Mouse (Mus musculus): ENCODE results near the gene Mtus2. TPM values are rescaled to one million over a fixed set of nuclear protein-coding genes. Genes with fewer than 3 reads are reported as not detected.

The Mtus2 gene
- total and polyA plus RNA-seq, 2 experiments, result 0.18 to 0.66 TPM

DNA sequence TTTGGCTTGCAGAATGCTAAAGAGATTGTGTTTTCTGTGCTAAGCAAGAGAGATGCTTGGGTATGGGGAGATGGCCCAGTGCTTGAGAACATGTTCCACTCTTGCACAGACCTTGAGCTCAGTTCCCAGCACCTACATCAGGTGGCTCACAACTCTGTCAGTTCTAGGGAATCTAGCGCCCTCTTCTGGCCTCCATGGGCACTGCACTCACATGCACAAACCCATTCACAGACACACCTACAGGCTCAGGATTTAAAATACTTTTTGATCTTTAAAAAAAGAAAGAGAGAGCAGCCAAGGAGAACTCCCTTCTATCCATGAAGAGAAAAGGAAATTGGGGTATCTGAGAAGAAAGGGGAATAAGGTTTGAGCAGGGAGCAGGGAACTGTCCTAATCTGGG, 287.4 kb downstream of the Mtus2 start:
- Histone ChIP-seq H3K9ac (ENCODE audit: low read depth, low read length) (no peak overlapping the region), H3K36me3 (ENCODE audit: control insufficient read depth, insufficient read depth, low read length) (no peaks in the 10 kb centered on the region), H3K4me3 (ENCODE audit: insufficient read depth, low read depth, low read length) (no peak overlapping the region), H3K79me2 (ENCODE audit: control insufficient read depth, insufficient read depth, low read length) (no peaks in the 10 kb centered on the region), H3K4me1 (ENCODE audit: control insufficient read depth, insufficient read depth, low read length) (no peaks in the 10 kb centered on the region), H3K27ac (replicated peaks; ENCODE audit: insufficient read depth, low read depth, low read length) (no peak overlapping the region), H3K27me3 (ENCODE audit: control insufficient read depth, insufficient read depth, low read length) (no peaks in the 10 kb centered on the region)
- TF ChIP-seq CTCF (IDR thresholded peaks at IDR 0.05; ENCODE audit: low read depth, low read length), result peak; percentile 25; the same call in 1 of the 2 replicates
- no peak for TF ChIP-seq POLR2A (IDR thresholded peaks at IDR 0.05; ENCODE audit: extremely low read depth, insufficient read depth, low read length)
- 31% methylated on average over 1 of the region's 1 CpGs for WGBS
- no peak for DNase-seq (ENCODE audit: extremely low read depth, low read depth, low spot score)

DNA sequence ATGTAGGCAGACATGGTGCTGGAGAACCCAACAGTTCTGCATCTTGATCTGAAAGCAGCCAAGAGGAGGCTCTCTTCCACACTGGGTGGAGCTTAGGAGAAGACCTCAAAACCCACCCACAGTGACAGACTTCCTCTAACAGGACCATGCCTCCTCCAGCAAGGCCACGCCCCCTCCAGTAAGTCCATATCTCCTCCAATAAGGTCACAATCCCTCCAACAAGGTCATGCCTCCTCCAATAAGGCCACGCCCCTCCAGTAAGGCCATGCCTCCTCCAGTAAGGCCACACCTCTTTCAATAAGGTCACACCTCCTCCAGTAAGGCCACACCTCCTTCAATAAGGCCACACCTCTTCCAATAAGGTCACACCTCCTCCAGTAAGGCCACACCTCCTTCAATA, 288.3 kb downstream of the Mtus2 start:
- no peak for TF ChIP-seq POLR2A (IDR thresholded peaks at IDR 0.05; ENCODE audit: extremely low read depth, insufficient read depth, low read length)
- TF ChIP-seq CTCF (IDR thresholded peaks at IDR 0.05; ENCODE audit: low read depth, low read length), result no peak
- no peak overlapping the region for H3K27ac ChIP-seq (replicated peaks; ENCODE audit: insufficient read depth, low read depth, low read length)
- H3K79me2 ChIP-seq (ENCODE audit: control insufficient read depth, insufficient read depth, low read length), result no peaks in the 10 kb centered on the region
- H3K4me1 ChIP-seq (ENCODE audit: control insufficient read depth, insufficient read depth, low read length), result no peaks in the 10 kb centered on the region
- no peak for DNase-seq (ENCODE audit: extremely low read depth, low read depth, low spot score)
- H3K4me3 ChIP-seq (ENCODE audit: insufficient read depth, low read depth, low read length), result no peak overlapping the region
- no peak overlapping the region for H3K9ac ChIP-seq (ENCODE audit: low read depth, low read length)
- no peaks in the 10 kb centered on the region for H3K27me3 ChIP-seq (ENCODE audit: control insufficient read depth, insufficient read depth, low read length)
- WGBS, result 78% methylated on average over 2 of the region's 2 CpGs
- H3K36me3 ChIP-seq (ENCODE audit: control insufficient read depth, insufficient read depth, low read length), result no peaks in the 10 kb centered on the region

DNA sequence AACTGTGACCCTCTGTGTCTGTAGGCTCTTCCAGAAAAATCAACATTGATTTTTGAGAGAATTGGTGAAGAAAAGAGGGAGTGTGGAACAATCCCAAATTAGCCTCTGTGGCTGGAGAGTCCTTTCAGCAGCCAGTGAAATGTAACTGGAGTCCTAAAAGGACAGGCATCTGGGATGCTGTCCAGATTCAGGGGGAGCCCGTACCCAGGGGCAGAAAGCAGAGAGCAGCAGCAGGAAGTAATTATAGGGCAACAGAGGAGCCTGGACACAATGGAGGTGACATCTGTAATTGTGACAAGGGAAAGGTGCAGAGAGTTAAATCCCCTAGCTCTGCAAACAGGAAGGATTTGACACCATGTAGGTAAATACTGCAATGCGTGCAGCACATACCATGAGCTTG, 291.1 kb downstream of the Mtus2 start:
- 48% methylated on average over 2 of the region's 2 CpGs for WGBS
- H3K4me3 ChIP-seq (ENCODE audit: insufficient read depth, low read depth, low read length), result no peak overlapping the region
- no peak for TF ChIP-seq CTCF (IDR thresholded peaks at IDR 0.05; ENCODE audit: low read depth, low read length)
- TF ChIP-seq POLR2A (IDR thresholded peaks at IDR 0.05; ENCODE audit: extremely low read depth, insufficient read depth, low read length), result no peak
- no peak for DNase-seq (ENCODE audit: extremely low read depth, low read depth, low spot score)
- no peak overlapping the region for H3K27ac ChIP-seq (replicated peaks; ENCODE audit: insufficient read depth, low read depth, low read length)
- no peaks in the 10 kb centered on the region for H3K36me3 ChIP-seq (ENCODE audit: control insufficient read depth, insufficient read depth, low read length)
- H3K27me3 ChIP-seq (ENCODE audit: control insufficient read depth, insufficient read depth, low read length), result no peaks in the 10 kb centered on the region
- H3K4me1 ChIP-seq (ENCODE audit: control insufficient read depth, insufficient read depth, low read length), result no peaks in the 10 kb centered on the region
- H3K79me2 ChIP-seq (ENCODE audit: control insufficient read depth, insufficient read depth, low read length), result no peaks in the 10 kb centered on the region
- H3K9ac ChIP-seq (ENCODE audit: low read depth, low read length), result no peak overlapping the region

DNA sequence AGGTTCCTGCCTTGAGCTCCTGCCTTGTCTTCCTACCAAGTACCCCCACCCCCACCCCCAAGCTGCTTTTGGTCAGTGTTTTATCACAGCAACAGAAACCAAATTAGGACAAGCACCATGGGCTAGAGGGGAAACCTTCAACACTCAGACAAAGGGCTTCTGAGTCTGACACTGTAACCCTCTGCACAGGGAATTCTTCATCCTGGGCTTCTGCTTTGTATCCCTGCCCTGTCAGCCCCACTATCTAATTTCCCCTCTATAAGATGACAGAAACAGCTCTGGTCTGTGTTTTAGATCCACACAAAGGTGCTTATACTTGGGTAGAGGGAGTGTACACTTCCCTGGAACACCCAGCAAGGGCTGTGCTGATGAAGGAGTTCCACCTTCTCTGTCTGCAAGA, 294.7 kb downstream of the Mtus2 start:
- H3K27ac ChIP-seq (replicated peaks; ENCODE audit: insufficient read depth, low read depth, low read length), result no peak overlapping the region
- no peaks in the 10 kb centered on the region for H3K36me3 ChIP-seq (ENCODE audit: control insufficient read depth, insufficient read depth, low read length)
- H3K4me3 ChIP-seq (ENCODE audit: insufficient read depth, low read depth, low read length), result no peak overlapping the region
- H3K4me1 ChIP-seq (ENCODE audit: control insufficient read depth, insufficient read depth, low read length), result no peaks in the 10 kb centered on the region
- no peak for TF ChIP-seq CTCF (IDR thresholded peaks at IDR 0.05; ENCODE audit: low read depth, low read length)
- TF ChIP-seq POLR2A (IDR thresholded peaks at IDR 0.05; ENCODE audit: extremely low read depth, insufficient read depth, low read length), result no peak
- H3K27me3 ChIP-seq (ENCODE audit: control insufficient read depth, insufficient read depth, low read length), result no peaks in the 10 kb centered on the region
- H3K79me2 ChIP-seq (ENCODE audit: control insufficient read depth, insufficient read depth, low read length), result no peaks in the 10 kb centered on the region
- no peak for DNase-seq (ENCODE audit: extremely low read depth, low read depth, low spot score)
- no peak overlapping the region for H3K9ac ChIP-seq (ENCODE audit: low read depth, low read length)

DNA sequence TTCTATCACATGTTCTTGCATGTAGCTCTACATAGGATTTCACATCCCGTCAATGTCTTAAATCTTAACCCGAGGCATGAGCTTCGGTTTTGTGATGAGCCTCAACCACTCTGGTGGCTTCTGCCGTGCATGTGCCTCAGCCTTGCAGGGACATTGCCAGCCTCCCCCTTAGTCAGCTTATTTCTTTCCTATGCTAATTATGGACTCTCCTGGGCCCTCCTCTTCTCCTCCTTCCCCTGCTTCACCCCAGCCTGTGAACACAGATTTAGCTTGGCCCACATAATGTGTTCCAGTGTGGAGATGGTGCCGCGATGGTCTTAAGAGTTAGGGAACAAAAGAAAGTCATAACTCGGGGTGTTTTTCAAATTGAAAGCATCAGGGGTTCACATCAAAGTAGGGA, 304.9 kb downstream of the Mtus2 start:
- Histone ChIP-seq H3K9ac (ENCODE audit: low read depth, low read length) (no peak overlapping the region), H3K27ac (replicated peaks; ENCODE audit: insufficient read depth, low read depth, low read length) (no peak overlapping the region), H3K79me2 (ENCODE audit: control insufficient read depth, insufficient read depth, low read length) (no peaks in the 10 kb centered on the region), H3K4me3 (ENCODE audit: insufficient read depth, low read depth, low read length) (no peak overlapping the region), H3K4me1 (ENCODE audit: control insufficient read depth, insufficient read depth, low read length) (no peaks in the 10 kb centered on the region), H3K27me3 (ENCODE audit: control insufficient read depth, insufficient read depth, low read length) (peaks cover 11% of the 10 kb centered on the region), H3K36me3 (ENCODE audit: control insufficient read depth, insufficient read depth, low read length) (no peaks in the 10 kb centered on the region)
- TF ChIP-seq POLR2A (IDR thresholded peaks at IDR 0.05; ENCODE audit: extremely low read depth, insufficient read depth, low read length) (no peak), CTCF (IDR thresholded peaks at IDR 0.05; ENCODE audit: low read depth, low read length) (no peak)
- WGBS, result 83% methylated on average over 7 of the region's 7 CpGs
- no peak for DNase-seq (ENCODE audit: extremely low read depth, low read depth, low spot score)

DNA sequence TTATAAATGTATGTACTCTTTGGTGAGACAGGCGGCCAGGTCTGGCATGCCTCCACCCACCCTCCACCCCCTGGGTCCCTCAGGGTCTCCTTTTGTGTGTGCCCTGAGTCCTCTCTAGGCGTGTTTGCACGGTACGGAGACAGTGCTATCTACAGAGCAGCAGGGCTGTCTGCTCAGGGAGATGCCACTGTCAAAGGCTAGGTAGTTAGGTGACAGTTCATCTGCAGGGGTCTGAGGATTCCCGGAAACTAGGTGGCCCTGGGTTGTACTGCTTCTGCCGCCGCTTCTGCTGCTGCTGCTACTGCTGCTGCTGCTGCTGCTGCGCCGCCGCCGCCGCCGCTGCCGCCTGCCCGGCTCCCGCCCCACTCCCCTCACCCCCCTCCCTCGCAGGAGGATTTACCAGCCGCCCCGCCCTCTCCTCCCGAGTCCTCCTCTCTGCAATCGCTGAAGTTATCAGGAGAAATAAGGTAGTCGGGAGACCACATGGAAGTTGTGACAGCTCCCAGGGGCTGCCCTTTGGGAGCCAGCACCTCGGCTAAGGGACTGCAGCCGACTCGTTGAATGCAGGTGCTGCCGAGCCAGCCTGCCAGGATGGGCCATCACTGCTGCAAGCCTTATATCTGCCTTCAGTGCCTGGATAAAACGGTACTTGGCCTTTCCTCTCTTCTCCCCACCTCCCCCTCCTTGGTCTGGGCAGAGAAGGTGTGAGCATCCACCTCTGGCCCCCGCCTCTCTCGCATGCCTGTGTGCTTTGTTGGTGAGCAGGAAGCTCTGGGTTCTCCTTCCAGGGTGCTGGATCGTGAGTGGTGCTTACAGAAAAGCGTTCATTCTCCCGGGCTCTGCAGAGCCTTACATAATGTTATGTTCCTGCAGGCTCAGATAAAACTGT, 307.9 kb downstream of the Mtus2 start:
- no peak for DNase-seq (ENCODE audit: extremely low read depth, low read depth, low spot score)
- TF ChIP-seq CTCF (IDR thresholded peaks at IDR 0.05; ENCODE audit: low read depth, low read length) (no peak), POLR2A (IDR thresholded peaks at IDR 0.05; ENCODE audit: extremely low read depth, insufficient read depth, low read length) (no peak)
- H3K9ac ChIP-seq (ENCODE audit: low read depth, low read length), result no peak overlapping the region
- H3K4me3 ChIP-seq (ENCODE audit: insufficient read depth, low read depth, low read length), result peak overlapping the region; percentile 34; the same call in 1 of the 2 replicates
- no peaks in the 10 kb centered on the region for H3K79me2 ChIP-seq (ENCODE audit: control insufficient read depth, insufficient read depth, low read length)
- WGBS, result 2% methylated on average over 32 of the region's 32 CpGs
- no peaks in the 10 kb centered on the region for H3K36me3 ChIP-seq (ENCODE audit: control insufficient read depth, insufficient read depth, low read length)
- no peak overlapping the region for H3K27ac ChIP-seq (replicated peaks; ENCODE audit: insufficient read depth, low read depth, low read length)
- no peaks in the 10 kb centered on the region for H3K4me1 ChIP-seq (ENCODE audit: control insufficient read depth, insufficient read depth, low read length)
- H3K27me3 ChIP-seq (ENCODE audit: control insufficient read depth, insufficient read depth, low read length), result peaks cover 11% of the 10 kb centered on the region
